23 mouse cellular contexts compared by ENCODE assay signal in the genomic region with DNA sequence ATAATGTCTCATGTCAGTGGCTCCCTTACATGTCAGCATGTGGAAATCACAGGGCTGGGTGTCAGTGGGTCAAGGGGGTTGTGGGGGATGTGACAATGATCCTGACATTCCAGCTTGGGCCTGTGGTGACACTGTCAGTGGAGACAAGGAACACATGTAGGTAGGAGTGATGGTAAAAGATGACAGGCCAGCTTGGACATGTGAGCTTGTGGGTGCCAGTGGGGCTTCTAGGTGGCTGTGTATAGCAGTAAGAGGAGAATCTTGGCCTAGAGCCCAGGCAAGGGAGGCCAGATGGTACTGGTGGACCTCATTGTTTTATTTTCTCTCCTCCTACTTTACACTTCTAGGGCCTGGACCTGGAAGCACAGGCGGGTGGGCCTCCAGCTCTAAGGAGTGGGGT. TPM values are rescaled to one million over a fixed set of nuclear protein-coding genes. Genes with fewer than 3 reads are reported as not detected.
DNase-seq lines count a peak whose midpoint lies in the region; ATAC-seq and TF ChIP-seq lines count a peak whose summit lies in the region.
"Had no signal": no experiment of that assay in that cellular context is flagged by ENCODE, and none has a peak within 500 bp of the region (broad histone marks: within the 10 kb centered on the region; RNA-seq: fewer than 3 reads in every experiment).

No protein-coding gene starts in this region.

- intact Hi-C loops in gastrocnemius, adult 2 months (cut with DNase I): no loop called here
- intact Hi-C loops in left cerebral cortex, postnatal 4 days (cut with DNase I): no loop called here
- intact Hi-C loops in left cerebral cortex, postnatal 14 days (cut with DNase I): no loop called here

- 0 out of 2 replicates have a peak overlapping the region, but pooled peaks have one; percentile 5 for H3K27ac ChIP-seq in gastrocnemius, adult 2 months
- H3K27ac ChIP-seq: hindbrain, embryonic 15.5 days; left cerebral cortex, adult 2 months; limb, embryonic 12.5 days; liver, embryonic 13.5 days; midbrain, embryonic 12.5 days; neural tube, embryonic 13.5 days had no signal

- no peak overlapping the region for H3K4me3 ChIP-seq in gastrocnemius, adult 2 months
- H3K4me3 ChIP-seq: heart, embryonic 12.5 days; hindbrain, embryonic 15.5 days; left cerebral cortex, adult 2 months; limb, embryonic 12.5 days; liver, embryonic 13.5 days; midbrain, embryonic 12.5 days; neural tube, embryonic 13.5 days had no signal

- TF ChIP-seq CTCF in gastrocnemius, adult 2 months (IDR thresholded peaks at IDR 0.05): no peak

- DNase-seq in gastrocnemius, adult 2 months: no peak
- DNase-seq in gastrocnemius, postnatal 10 days: no peak
- peak; percentile 18 for DNase-seq in left cerebral cortex, postnatal 4 days
- no peak for DNase-seq in left cerebral cortex, postnatal 14 days (ENCODE audit: low spot score in 2 of 2)
- DNase-seq in cerebellum, adult 11 months: peak; percentile 24
- DNase-seq in cerebellum, postnatal 10 days: peak; percentile 47 to 69
- no peak for DNase-seq in neural tube, embryonic 10.5 days (ENCODE audit: extremely low spot score, low spot score)
- DNase-seq: adrenal gland, adult 8-10 months; heart, adult 11 months; heart, postnatal 36 days; kidney, postnatal 25 days; liver, embryonic 13.5 days; spleen, adult 18-20 months; thymus, postnatal 25 days had no signal

- ATAC-seq in erythroid progenitor cell, adult 5-6 weeks (replicated peaks; ENCODE audit: low FRiP score, poor library complexity, severe bottlenecking): no peak
- ATAC-seq: intestine, embryonic 16.5 days had no signal

RNA-seq across cellular contexts. Expression of gene Rtl9, which starts 16.7 kb away (rescaled TPM):
- total RNA-seq in gastrocnemius, adult 2 months (2021): under 1 TPM; 0.10 to 0.36 TPM
- 1 to 10 TPM in 1 of 2 experiments, under 1 TPM in 1; 0.61 to 1.4 TPM for total RNA-seq in gastrocnemius, postnatal 10 days (2021)
- total RNA-seq in left cerebral cortex, postnatal 4 days (2021): 1 to 10 TPM; 2.0 TPM
- 1 to 10 TPM; 1.8 to 2.2 TPM for total RNA-seq in left cerebral cortex, postnatal 14 days (2021)
- total RNA-seq in erythroid progenitor cell, adult 5-6 weeks (2015; ENCODE audit: low replicate concordance): not detected in 2 replicates
- total RNA-seq in erythroid progenitor cell, adult 5-6 weeks (2017; ENCODE audit: low replicate concordance): not detected in 2 replicates
- total RNA-seq: megakaryocyte progenitor cell, adult 5-6 weeks had no signal

Comparison
In these comparisons a context has a peak if more than half of its experiments do, and no peak if none do; other contexts are left out.
1. DNase-seq: peak in left cerebral cortex, postnatal 4 days (single experiment), cerebellum, adult 11 months (single experiment) and cerebellum, postnatal 10 days (2 of 2); none in gastrocnemius, adult 2 months (single experiment), gastrocnemius, postnatal 10 days (single experiment), left cerebral cortex, postnatal 14 days (0 of 2) and neural tube, embryonic 10.5 days (single experiment).